Mouse (Mus musculus): ENCODE measurements at regions not wholly inside any gene's neighbourhood (a gene's known extent, or its start where the extent isn't known, plus 50 kb on each side); places are given as distances from the start of the nearest gene placed in this dataset.

GRCm38 (mm10) chr16:12359116-12359515, 375.2 kb downstream of the Shisa9 start:
- peak; percentile 10 for DNase-seq (ENCODE audit: low spot score)

- DNase-seq (ENCODE audit: low spot score): no peak
These were observed 405.6 kb downstream of the Shisa9 start for GRCm38 (mm10) chr16:12389545-12389944.

GRCm38 (mm10) chr16:12435697-12436221, 451.8 kb downstream of the Shisa9 start:
- DNase-seq (ENCODE audit: low spot score): no peak

- DNase-seq (ENCODE audit: low spot score): no peak
These were observed 454.7 kb downstream of the Shisa9 start for GRCm38 (mm10) chr16:12438622-12439021.

GRCm38 (mm10) chr16:12454791-12455190, 470.9 kb downstream of the Shisa9 start:
- DNase-seq (ENCODE audit: low spot score): no peak

Data from ovary, postnatal 14 days (tissue).